8 mouse cellular contexts compared by ENCODE assay signal in genomic region chr17:26972703-26973574, GRCm38 (mm10). TPM values are rescaled to one million over a fixed set of nuclear protein-coding genes. Genes with fewer than 3 reads are reported as not detected.
DNase-seq lines count a peak whose midpoint lies in the region; ATAC-seq lines count a peak whose summit lies in the region.

TSS of gene Zbtb9 (plus strand) at chr17:26973167.

- peak; percentile 96 for DNase-seq in CD4-positive, CD25-positive, alpha-beta regulatory T cell, adult 2 months (ENCODE audit: low read depth, low spot score)
- peak; percentile 40 for DNase-seq in fat pad, adult 2 months (ENCODE audit: extremely low read depth, low read depth, low spot score)
- DNase-seq in kidney, postnatal 10 days = peak; percentile 97
- peak; percentile 93 to 95 for DNase-seq in natural killer cell, adult 2 months (ENCODE audit: low spot score in 2 of 2)

- H3K36me3 ChIP-seq in heart, embryonic 13.5 days = peaks cover 51% of the 10 kb centered on the region
- peaks cover 35% of the 10 kb centered on the region for H3K36me3 ChIP-seq in liver, embryonic 12.5 days
- H3K36me3 ChIP-seq in stomach, embryonic 15.5 days = peaks cover 17% of the 10 kb centered on the region

- H3K4me1 ChIP-seq in brown adipose tissue, adult 24 weeks (ENCODE audit: control insufficient read depth, insufficient read depth, insufficient read length, low read length) = peaks cover 7% of the 10 kb centered on the region
- H3K4me1 ChIP-seq in heart, embryonic 13.5 days = peaks cover 44% of the 10 kb centered on the region
- H3K4me1 ChIP-seq in liver, embryonic 12.5 days = peaks cover 55% of the 10 kb centered on the region
- peaks cover 37% of the 10 kb centered on the region for H3K4me1 ChIP-seq in stomach, embryonic 15.5 days

- H3K27ac ChIP-seq in brown adipose tissue, adult 24 weeks (replicated peaks; ENCODE audit: low read depth, low read length) = peak within 1 kb of the TSS; percentile 57
- peak within 1 kb of the TSS; percentile 83 for H3K27ac ChIP-seq in heart, embryonic 13.5 days (replicated peaks)
- peak within 1 kb of the TSS; percentile 87 for H3K27ac ChIP-seq in liver, embryonic 12.5 days
- H3K27ac ChIP-seq in stomach, embryonic 15.5 days = peak within 1 kb of the TSS; percentile 91

- H3K9ac ChIP-seq in heart, embryonic 13.5 days = peak within 1 kb of the TSS; percentile 90
- peak within 1 kb of the TSS; percentile 88 for H3K9ac ChIP-seq in liver, embryonic 12.5 days
- H3K9ac ChIP-seq in stomach, embryonic 15.5 days = peak within 1 kb of the TSS; percentile 78

- H3K4me3 ChIP-seq in brown adipose tissue, adult 24 weeks (ENCODE audit: insufficient read depth, low read depth, low read length) = peak within 1 kb of the TSS; percentile 88
- peak within 1 kb of the TSS; percentile 87 for H3K4me3 ChIP-seq in heart, embryonic 13.5 days
- peak within 1 kb of the TSS; percentile 84 for H3K4me3 ChIP-seq in liver, embryonic 12.5 days
- H3K4me3 ChIP-seq in stomach, embryonic 15.5 days (replicated peaks) = peak within 1 kb of the TSS; percentile 98

- H3K9me3 ChIP-seq in heart, embryonic 13.5 days = no peaks in the 10 kb centered on the region
- H3K9me3 ChIP-seq in liver, embryonic 12.5 days (replicated peaks) = no peaks in the 10 kb centered on the region
- H3K9me3 ChIP-seq in stomach, embryonic 15.5 days = no peaks in the 10 kb centered on the region

- no peaks in the 10 kb centered on the region for H3K27me3 ChIP-seq in heart, embryonic 13.5 days (replicated peaks)
- no peaks in the 10 kb centered on the region for H3K27me3 ChIP-seq in liver, embryonic 12.5 days (replicated peaks)
- H3K27me3 ChIP-seq in stomach, embryonic 15.5 days (replicated peaks) = no peaks in the 10 kb centered on the region

- H3K4me2 ChIP-seq in heart, embryonic 13.5 days = peak within 1 kb of the TSS; percentile 98
- peak within 1 kb of the TSS; percentile 97 for H3K4me2 ChIP-seq in liver, embryonic 12.5 days
- H3K4me2 ChIP-seq in stomach, embryonic 15.5 days = peak within 1 kb of the TSS; percentile 91

- under 1% methylated on average over 75 of the region's 75 CpGs for WGBS in heart, embryonic 13.5 days
- WGBS in liver, embryonic 12.5 days (ENCODE audit: insufficient replicate concordance) = 2% methylated on average over 73 of the region's 75 CpGs
- WGBS in stomach, embryonic 15.5 days = under 1% methylated on average over 74 of the region's 75 CpGs

- ATAC-seq in heart, embryonic 13.5 days (ENCODE audit: extremely low read depth, insufficient number of reproducible peaks, low FRiP score, low TSS enrichment) = peak; percentile 95
- ATAC-seq in liver, embryonic 12.5 days = peak; percentile 99
- peak; percentile 100 for ATAC-seq in stomach, embryonic 15.5 days (ENCODE audit: insufficient read depth, low FRiP score, low read depth)

RNA-seq across cellular contexts. Expression of gene Zbtb9, which starts in this region (rescaled TPM):
- 2.4 and 3.0 TPM in 2 replicates for polyA plus RNA-seq in brown adipose tissue, adult 24 weeks (2012; ENCODE audit: insufficient read depth, insufficient read length, missing spikeins)
- polyA plus RNA-seq in heart, embryonic 13.5 days (2015; fragmentation: Nextera tagmentation; extraction: Ambion mirVana) = 9.1 and 9.8 TPM in 2 replicates
- 8.9 and 9.2 TPM in 2 replicates for polyA plus RNA-seq in liver, embryonic 12.5 days (2016; fragmentation: Nextera tagmentation; extraction: Ambion mirVana)
- 13.3 and 14.9 TPM in 2 replicates for polyA plus RNA-seq in stomach, embryonic 15.5 days (2015; fragmentation: Nextera tagmentation; extraction: Ambion mirVana)

Comparison
In these comparisons a context has a peak if more than half of its experiments do, and no peak if none do; other contexts are left out.
1. Peak in every context shown above with its lines: DNase-seq, ATAC-seq, H3K4me3 ChIP-seq and H3K27ac ChIP-seq.
2. DNase-seq: peak in every context shown above with its lines; median percentile 97 in kidney, postnatal 10 days; 96 in CD4-positive, CD25-positive, alpha-beta regulatory T cell, adult 2 months; 94 in natural killer cell, adult 2 months; 40 in fat pad, adult 2 months.